Mouse (Mus musculus) c-Kit-negative CD71-positive TER-119-positive erythroid progenitor cells, embryonic 14.5 days (primary cell): ENCODE results near the gene Ccdc63.

Experiments
- DNase-seq: peaks from one replicate; pipeline ENCODE4 v3.0.0-alpha.2; 2013; ENCODE audit warnings: low read depth, low spot score

Gene Ccdc63

GRCm38 (mm10) chr5:122125211-122125760 lies 15.3 kb downstream of the Ccdc63 start:
- no peak for DNase-seq

GRCm38 (mm10) chr5:122116243-122116642 lies 24.4 kb downstream of the Ccdc63 start:
- no peak for DNase-seq

GRCm38 (mm10) chr5:122115266-122115763 lies 25.3 kb downstream of the Ccdc63 start:
- DNase-seq: no peak

GRCm38 (mm10) chr5:122114176-122114575 lies 26.4 kb downstream of the Ccdc63 start:
- DNase-seq: no peak

GRCm38 (mm10) chr5:122113450-122113849 lies 27.2 kb downstream of the Ccdc63 start:
- DNase-seq: no peak

- DNase-seq: no peak
Measured at GRCm38 (mm10) chr5:122111933-122112248, 28.7 kb downstream of the Ccdc63 start.

- no peak for DNase-seq
Measured at GRCm38 (mm10) chr5:122111091-122111932, 29.3 kb downstream of the Ccdc63 start.

GRCm38 (mm10) chr5:122110625-122111024 lies 30.0 kb downstream of the Ccdc63 start:
- no peak for DNase-seq

- DNase-seq: no peak
Measured at GRCm38 (mm10) chr5:122109325-122110060, 31.1 kb downstream of the Ccdc63 start.

- no peak for DNase-seq
Measured at GRCm38 (mm10) chr5:122108104-122108503, 32.5 kb downstream of the Ccdc63 start.

- no peak for DNase-seq
Measured at GRCm38 (mm10) chr5:122106212-122106611, 34.4 kb downstream of the Ccdc63 start.

GRCm38 (mm10) chr5:122104981-122105380 lies 35.6 kb downstream of the Ccdc63 start:
- DNase-seq: no peak

GRCm38 (mm10) chr5:122104201-122104600 lies 36.4 kb downstream of the Ccdc63 start:
- DNase-seq: no peak

GRCm38 (mm10) chr5:122103075-122103474 lies 37.5 kb downstream of the Ccdc63 start:
- no peak for DNase-seq

GRCm38 (mm10) chr5:122102476-122103050 lies 38.1 kb downstream of the Ccdc63 start:
- no peak for DNase-seq

GRCm38 (mm10) chr5:122094439-122094838 lies 46.2 kb downstream of the Ccdc63 start:
- no peak for DNase-seq

GRCm38 (mm10) chr5:122093734-122094133 lies 46.9 kb downstream of the Ccdc63 start:
- DNase-seq: no peak

- no peak for DNase-seq
Measured at GRCm38 (mm10) chr5:122092794-122093193, 47.8 kb downstream of the Ccdc63 start.

GRCm38 (mm10) chr5:122091070-122091469 lies 49.6 kb downstream of the Ccdc63 start:
- no peak for DNase-seq

- DNase-seq: no peak
Measured at GRCm38 (mm10) chr5:122089664-122090063, 51.0 kb downstream of the Ccdc63 start.

- peak; percentile 49 for DNase-seq
Measured at GRCm38 (mm10) chr5:122088917-122089316, 51.7 kb downstream of the Ccdc63 start.

GRCm38 (mm10) chr5:122086121-122086520 lies 54.5 kb downstream of the Ccdc63 start:
- DNase-seq: no peak
